Comparison of ENCODE assay signal across 8 mouse cellular contexts in the genomic region with DNA sequence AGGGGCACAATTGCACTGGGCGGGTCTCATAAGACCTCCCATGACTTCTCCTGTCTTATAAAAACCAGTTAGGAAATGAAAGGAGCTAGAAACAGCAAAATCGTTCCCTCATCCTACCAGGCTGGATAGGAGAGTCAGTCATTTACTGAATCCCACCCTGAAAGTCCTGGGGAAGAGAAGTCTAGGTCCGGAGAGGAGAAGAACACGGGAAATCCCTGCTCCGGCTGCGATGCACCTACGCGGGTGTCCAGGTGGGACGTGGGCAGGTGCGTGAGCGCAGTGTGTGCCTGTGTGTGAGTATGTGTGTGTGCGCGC. TPM values are rescaled to one million over a fixed set of nuclear protein-coding genes. Genes with fewer than 3 reads are reported as not detected.
A peak's percentile ranks its signal among the peaks of the same experiment; 100 is the strongest.
DNase-seq lines count a peak whose midpoint lies in the region; ATAC-seq and TF ChIP-seq lines count a peak whose summit lies in the region.

No protein-coding gene starts in this region.

- no peak for TF ChIP-seq POLR2A in heart, adult 2 months (IDR thresholded peaks at IDR 0.05; ENCODE audit: insufficient read depth, low read depth, low read length)
- no peak for TF ChIP-seq POLR2A in ES-Bruce4 (IDR thresholded peaks at IDR 0.05; ENCODE audit: insufficient read depth, low read length)

- under 1% methylated on average over 11 of the region's 13 CpGs for WGBS in heart, adult 2 months
- 2% methylated on average over 13 of the region's 13 CpGs for WGBS in heart, postnatal 0 days
- WGBS in midbrain, embryonic 10.5 days = 5% methylated on average over 13 of the region's 13 CpGs

- 0 out of 2 replicates have a peak, but pooled peaks cover 2% of the 10 kb centered on the region for H3K79me2 ChIP-seq in heart, adult 2 months (replicated peaks; ENCODE audit: control insufficient read depth, insufficient read depth, low read length)

- peak overlapping the region; percentile 89 for H3K4me3 ChIP-seq in heart, adult 2 months
- H3K4me3 ChIP-seq in ES-Bruce4 (ENCODE audit: low read depth, low read length) = peak overlapping the region; percentile 51
- peak overlapping the region; percentile 88 for H3K4me3 ChIP-seq in heart, postnatal 0 days (ENCODE audit: low read depth, low read length)
- H3K4me3 ChIP-seq in midbrain, embryonic 10.5 days = peak overlapping the region; percentile 89

- peaks cover 5% of the 10 kb centered on the region for H3K4me1 ChIP-seq in heart, adult 2 months (ENCODE audit: control insufficient read depth, insufficient read depth, low read length)
- no peaks in the 10 kb centered on the region for H3K4me1 ChIP-seq in ES-Bruce4 (ENCODE audit: control insufficient read depth, insufficient read depth, low read length)
- H3K4me1 ChIP-seq in heart, postnatal 0 days (ENCODE audit: control insufficient read depth, insufficient read depth) = peaks cover 13% of the 10 kb centered on the region; the same call in 1 of the 2 replicates
- H3K4me1 ChIP-seq in midbrain, embryonic 10.5 days = peaks cover 65% of the 10 kb centered on the region

- no peaks in the 10 kb centered on the region for H3K27me3 ChIP-seq in heart, adult 2 months (ENCODE audit: control insufficient read depth, insufficient read depth, low read length)
- peaks cover 16% of the 10 kb centered on the region for H3K27me3 ChIP-seq in ES-Bruce4 (ENCODE audit: control insufficient read depth, insufficient read depth, low read length, poor library complexity, severe bottlenecking)
- H3K27me3 ChIP-seq in heart, postnatal 0 days (ENCODE audit: control insufficient read depth, insufficient read depth, low read length) = peaks cover 14% of the 10 kb centered on the region
- H3K27me3 ChIP-seq in midbrain, embryonic 10.5 days (ENCODE audit: low read depth, poor library complexity, severe bottlenecking) = peaks cover 87% of the 10 kb centered on the region

- peak overlapping the region; percentile 96 for H3K9ac ChIP-seq in heart, adult 2 months (ENCODE audit: low read depth, low read length)
- H3K9ac ChIP-seq in ES-Bruce4 (ENCODE audit: low read depth, poor library complexity, severe bottlenecking) = no peak overlapping the region
- peak overlapping the region; percentile 81 for H3K9ac ChIP-seq in heart, postnatal 0 days (replicated peaks; ENCODE audit: low read depth, low read length)

- ATAC-seq in heart, postnatal 0 days (ENCODE audit: insufficient read depth, low read depth) = no peak

- H3K27ac ChIP-seq in heart, adult 2 months = peak overlapping the region; percentile 56
- no peak overlapping the region for H3K27ac ChIP-seq in ES-Bruce4 (ENCODE audit: insufficient read depth, low read length)
- H3K27ac ChIP-seq in heart, postnatal 0 days (ENCODE audit: low read depth) = 0 out of 2 replicates have a peak overlapping the region, but pooled peaks have one; percentile 87
- peak overlapping the region; percentile 86 for H3K27ac ChIP-seq in midbrain, embryonic 10.5 days (replicated peaks)

- no peaks in the 10 kb centered on the region for H3K36me3 ChIP-seq in heart, adult 2 months (ENCODE audit: control insufficient read depth, insufficient read depth, low read length)
- H3K36me3 ChIP-seq in ES-Bruce4 (ENCODE audit: control insufficient read depth, insufficient read depth, low read length, poor library complexity, severe bottlenecking) = no peaks in the 10 kb centered on the region
- no peaks in the 10 kb centered on the region for H3K36me3 ChIP-seq in heart, postnatal 0 days (replicated peaks; ENCODE audit: control insufficient read depth, insufficient read depth, low read length)
- H3K36me3 ChIP-seq in midbrain, embryonic 10.5 days = no peaks in the 10 kb centered on the region

- no peaks in the 10 kb centered on the region for H3K9me3 ChIP-seq in ES-Bruce4 (replicated peaks; ENCODE audit: control insufficient read depth, insufficient read depth, low read length, poor library complexity, severe bottlenecking)
- no peaks in the 10 kb centered on the region for H3K9me3 ChIP-seq in heart, postnatal 0 days (replicated peaks; ENCODE audit: control insufficient read depth, low read length)
- H3K9me3 ChIP-seq in midbrain, embryonic 10.5 days (replicated peaks) = no peaks in the 10 kb centered on the region

- DNase-seq in heart, adult 2 months = no peak
- no peak for DNase-seq in heart, postnatal 14 days
- no peak for DNase-seq in heart, postnatal 0 days (ENCODE audit: low spot score)
- no peak for DNase-seq in midbrain, embryonic 10.5 days (ENCODE audit: low spot score)
- no peak for DNase-seq in frontal cortex, postnatal 10 days (ENCODE audit: low spot score in 2 of 2)
- no peak for DNase-seq in adrenal gland, adult 18-20 months (ENCODE audit: low spot score in 2 of 2)
- no peak for DNase-seq in ovary, postnatal 36 days (ENCODE audit: low spot score)

- intact Hi-C loops in heart, adult 2 months (cut with DNase I) = loop anchor here (1.0 to 10.0 kb wide), 3 partner anchors 64 to 572 kb away; no protein-coding TSS in a partner anchor
- intact Hi-C loops in heart, postnatal 14 days (cut with DNase I) = loop anchor here (2.0 to 5.0 kb wide), 2 partner anchors 68 to 189 kb away; no protein-coding TSS in a partner anchor

- TF ChIP-seq EP300 in heart, adult 2 months (IDR thresholded peaks at IDR 0.05; ENCODE audit: insufficient read depth, low read depth, low read length) = no peak
- TF ChIP-seq EP300 in ES-Bruce4 (IDR thresholded peaks at IDR 0.05; ENCODE audit: insufficient read depth, low read depth, low read length) = no peak
- no peak for TF ChIP-seq EP300 in heart, postnatal 0 days (IDR thresholded peaks at IDR 0.05; ENCODE audit: low read depth)

- TF ChIP-seq CTCF in heart, adult 2 months (IDR thresholded peaks at IDR 0.05) = no peak
- no peak for TF ChIP-seq CTCF in ES-Bruce4 (IDR thresholded peaks at IDR 0.05; ENCODE audit: low read depth, low read length)
- TF ChIP-seq CTCF in heart, postnatal 0 days (IDR thresholded peaks at IDR 0.05; ENCODE audit: low read depth) = no peak

- H3K4me2 ChIP-seq in heart, postnatal 0 days (ENCODE audit: low read depth, low read length) = peak overlapping the region; percentile 93

RNA-seq across cellular contexts. Expression of gene Plxna4, which starts 1.2 kb away (rescaled TPM):
- 10 to 100 TPM; 11.7 to 14.1 TPM for total RNA-seq in heart, adult 2 months (2021)
- polyA plus RNA-seq in heart, adult 2 months (2012; rRNA removed) = 3.7 and 5.6 TPM in 2 replicates
- 10 to 100 TPM; 14.5 to 16.0 TPM for total RNA-seq in heart, postnatal 14 days (2021)
- 0.27 and 0.33 TPM in 2 replicates for polyA plus RNA-seq in ES-Bruce4 (2011; ENCODE audit: insufficient read depth, insufficient read length, low read depth, missing spikeins)
- total RNA-seq in heart, postnatal 0 days (2014; rRNA removed; ENCODE audit: low replicate concordance) = 19.2 and 20.0 TPM in 2 replicates
- polyA plus RNA-seq in heart, postnatal 0 days (2015; fragmentation: Nextera tagmentation; extraction: Ambion mirVana) = 3.4 and 3.7 TPM in 2 replicates
- 1.2 and 1.6 TPM in 2 replicates for polyA plus RNA-seq in midbrain, embryonic 10.5 days (2016; fragmentation: Nextera tagmentation; extraction: Ambion mirVana)
- total RNA-seq in adrenal gland, adult 18-20 months (2021) = 1 to 10 TPM; 4.5 to 6.7 TPM
